Mouse (Mus musculus) R1 (cell line): ENCODE measurements at regions not wholly inside any gene's neighbourhood (a gene's known extent, or its start where the extent isn't known, plus 50 kb on each side); places are given as distances from the start of the nearest gene placed in this dataset.
A peak's percentile ranks its signal among the peaks of the same experiment; 100 is the strongest.

ENCODE experiments used
- DNase-seq: peaks from one replicate; pipeline ENCODE4 v3.0.0-alpha.2; 2018; ENCODE audit warnings: low read depth, low spot score

- DNase-seq, result no peak
Observed at GRCm38 (mm10) chr3:20892916-20893430, 526.0 kb upstream of the Agtr1b start.

GRCm38 (mm10) chr3:20864241-20864640 is 497.3 kb upstream of the Agtr1b start:
- no peak for DNase-seq

GRCm38 (mm10) chr3:20831038-20831437 is 464.1 kb upstream of the Agtr1b start:
- DNase-seq, result no peak

DNA sequence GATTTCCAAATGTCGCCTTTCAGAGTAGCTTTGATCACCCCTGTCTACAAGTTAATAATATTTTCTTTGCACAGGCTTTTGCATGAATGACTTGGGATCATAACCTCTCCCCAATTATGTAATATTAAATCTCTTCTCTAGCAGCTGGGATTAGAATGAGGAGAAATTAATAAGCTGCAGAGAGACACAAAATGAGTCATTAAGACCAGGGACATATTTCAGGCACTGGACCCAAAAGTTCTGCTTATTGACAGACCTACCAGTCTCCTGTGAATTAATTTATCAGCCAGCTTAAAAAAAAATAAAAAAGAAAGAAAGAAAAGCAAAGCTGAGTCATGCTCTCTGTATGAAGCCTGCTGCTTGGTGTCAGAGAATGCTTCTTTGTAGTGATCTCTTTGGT is 462.4 kb upstream of the Agtr1b start:
- DNase-seq, result no peak

DNA sequence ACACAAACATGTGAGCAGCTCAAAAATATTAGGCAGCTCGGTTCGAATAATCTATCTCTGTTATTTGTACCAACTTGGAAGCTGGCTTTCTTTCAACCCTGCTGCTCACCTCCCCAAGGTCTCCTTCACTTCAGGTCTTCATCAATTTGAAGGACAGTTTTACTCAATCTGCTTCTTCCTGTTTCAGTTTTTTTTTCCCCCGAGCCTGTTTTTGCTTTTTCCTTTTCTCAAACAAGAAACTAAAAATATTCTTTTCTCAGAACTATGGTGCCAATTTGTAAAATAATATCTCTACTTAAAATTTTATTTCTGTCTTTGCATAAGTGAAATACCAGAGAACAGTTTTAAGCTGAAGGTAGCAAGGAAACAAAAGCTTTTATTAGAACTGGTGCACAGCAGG is 461.8 kb upstream of the Agtr1b start:
- DNase-seq, result no peak

DNA sequence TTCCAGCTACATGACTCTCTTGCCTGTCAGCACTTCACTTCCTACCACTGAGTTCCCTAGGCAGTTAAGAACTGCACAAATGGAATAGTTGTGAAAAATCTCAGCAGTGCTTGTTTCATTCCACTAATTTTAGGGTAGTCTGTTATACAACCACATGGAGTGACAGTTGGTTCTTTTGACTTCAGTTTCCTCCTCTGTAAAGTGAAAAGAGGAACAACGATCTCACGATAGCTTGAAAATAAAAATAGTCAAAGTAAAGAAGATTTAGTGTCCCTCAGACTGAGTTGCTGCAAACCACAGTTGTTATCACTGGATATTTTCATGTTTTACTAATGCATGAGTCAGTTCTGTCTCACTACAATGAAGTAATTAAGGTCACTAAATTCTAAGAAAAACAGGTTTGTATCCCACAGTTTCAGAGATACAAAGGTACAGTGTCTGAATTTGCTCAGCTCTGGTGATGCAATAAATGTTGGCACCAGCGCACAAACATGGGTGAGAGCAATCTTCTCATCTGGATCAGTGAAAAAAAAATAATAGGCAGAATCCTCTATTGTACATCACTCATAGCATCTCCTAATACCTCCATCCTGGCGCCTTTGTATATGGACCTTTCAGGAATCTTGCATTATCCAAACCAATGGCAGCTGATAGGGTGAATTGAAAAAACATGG is 458.8 kb upstream of the Agtr1b start:
- no peak for DNase-seq

DNA sequence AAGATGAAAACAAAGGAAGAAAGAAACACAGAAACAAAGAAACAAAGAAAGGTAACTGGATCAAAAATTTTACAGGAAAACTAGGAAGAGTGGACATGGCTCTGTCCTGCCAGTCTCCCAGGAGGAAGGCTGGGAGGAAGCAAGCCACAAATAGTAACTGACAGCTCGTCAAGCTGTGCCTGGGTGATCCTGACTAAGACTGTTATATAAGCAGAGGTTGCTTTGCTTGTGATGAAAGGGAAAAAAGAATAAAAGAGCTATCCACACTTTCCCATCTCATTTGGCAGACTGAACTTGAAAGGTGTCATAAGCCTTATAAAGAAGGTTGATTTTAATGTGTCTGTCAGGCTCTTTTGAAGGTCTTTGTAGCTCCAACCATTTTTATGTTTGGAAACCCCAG is 455.2 kb upstream of the Agtr1b start:
- DNase-seq, result no peak

DNA sequence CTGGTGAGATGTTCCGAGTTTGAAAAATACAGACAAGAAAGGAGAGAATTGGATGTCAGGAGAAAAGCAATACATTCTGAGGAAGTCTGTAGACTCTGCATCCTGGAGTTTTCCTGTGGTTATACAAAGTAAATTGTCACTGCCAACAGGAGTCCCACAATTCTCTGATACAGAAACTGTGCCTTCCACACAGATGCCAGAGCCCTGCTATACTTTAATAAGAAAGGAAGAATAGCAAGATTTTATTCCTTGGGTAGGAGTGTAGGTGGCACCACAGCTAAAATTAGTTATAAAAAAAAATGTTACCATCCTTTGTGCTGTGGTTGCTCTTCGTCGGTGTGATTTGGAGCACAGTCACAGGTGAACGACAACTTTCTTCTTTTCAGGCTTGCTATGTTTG is 454.7 kb upstream of the Agtr1b start:
- DNase-seq, result no peak

DNA sequence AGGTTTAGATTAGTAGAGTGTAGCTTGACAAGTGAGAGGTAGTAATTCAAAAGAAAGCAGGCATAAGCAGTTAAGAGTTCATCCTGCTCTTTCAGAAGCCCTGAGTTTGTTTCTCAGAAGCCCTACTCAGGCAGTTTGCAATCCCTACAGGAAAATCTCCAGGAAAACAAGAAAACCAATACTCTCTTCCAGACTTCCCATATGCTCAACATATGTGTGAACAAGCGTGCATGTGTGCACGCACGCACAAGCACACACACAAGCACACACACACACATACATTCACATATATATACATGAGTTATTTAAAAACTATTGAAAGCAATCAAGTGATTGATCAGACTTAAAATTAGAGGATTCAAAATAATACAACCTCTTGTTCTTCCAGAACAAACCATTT is 453.1 kb upstream of the Agtr1b start:
- DNase-seq, result no peak

GRCm38 (mm10) chr3:20819586-20819985 is 452.6 kb upstream of the Agtr1b start:
- no peak for DNase-seq

- no peak for DNase-seq
Observed at GRCm38 (mm10) chr3:20816613-20817012, 449.6 kb upstream of the Agtr1b start.

- no peak for DNase-seq
Observed at GRCm38 (mm10) chr3:20794256-20794655, 427.3 kb upstream of the Agtr1b start.

DNA sequence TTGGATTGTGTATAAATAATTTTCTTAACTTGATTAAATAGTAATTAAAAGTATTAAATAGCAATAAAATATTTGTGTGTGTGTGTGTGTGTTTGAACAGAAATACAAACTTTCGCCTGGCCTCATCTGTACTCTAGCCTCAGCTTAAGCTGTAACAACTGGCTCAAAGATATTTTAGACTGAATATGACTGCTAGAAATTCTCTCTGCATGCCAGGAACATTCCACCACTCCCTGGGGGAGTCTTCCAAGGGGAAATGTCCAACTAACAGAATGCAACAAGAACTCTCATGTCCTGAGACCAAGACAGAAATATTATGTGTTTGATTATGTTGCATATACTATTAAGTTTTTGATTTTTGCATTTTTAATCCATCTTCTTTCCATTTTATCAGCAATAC is 425.5 kb upstream of the Agtr1b start:
- no peak for DNase-seq

DNA sequence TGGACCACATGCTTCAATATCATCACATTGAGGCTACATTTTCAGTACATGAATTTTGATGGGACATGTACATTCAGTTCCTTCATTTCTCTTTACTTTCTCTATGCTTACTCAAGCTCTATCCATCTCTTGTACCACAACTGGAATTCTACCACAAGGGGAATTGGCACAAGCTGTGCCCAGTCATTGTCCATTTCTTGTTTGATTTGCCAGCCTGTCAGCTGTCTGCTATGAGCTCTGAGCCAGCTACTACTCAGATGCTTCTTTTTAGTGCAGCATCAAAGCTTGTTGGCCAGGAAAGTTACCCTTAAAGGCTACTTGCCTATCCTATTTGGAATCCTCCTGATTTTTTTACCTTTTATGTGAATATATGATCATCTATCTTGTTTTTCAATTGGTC is 410.9 kb upstream of the Agtr1b start:
- no peak for DNase-seq

GRCm38 (mm10) chr3:20776964-20777304 is 410.0 kb upstream of the Agtr1b start:
- no peak for DNase-seq

GRCm38 (mm10) chr3:20776128-20776963 is 409.4 kb upstream of the Agtr1b start:
- no peak for DNase-seq

DNA sequence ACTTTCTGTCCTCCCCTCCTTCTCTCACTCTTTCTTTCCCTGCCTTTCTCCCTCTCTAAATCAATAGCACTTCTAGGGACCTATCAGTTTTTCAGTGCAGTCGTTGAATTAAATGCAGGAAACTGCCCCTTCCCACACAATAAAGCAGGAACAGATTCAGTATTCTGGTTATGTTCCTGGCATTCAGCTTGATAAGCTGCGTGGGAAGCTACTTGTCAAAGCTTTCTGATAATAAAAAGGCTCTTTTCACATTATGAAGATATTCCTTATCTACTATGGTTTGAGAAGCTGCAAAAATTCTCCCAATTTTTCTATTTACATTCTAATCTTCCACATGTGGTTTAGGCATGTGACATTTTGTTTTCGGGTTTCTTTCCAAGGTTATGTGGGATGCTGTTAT is 367.3 kb upstream of the Agtr1b start:
- DNase-seq, result no peak

DNA sequence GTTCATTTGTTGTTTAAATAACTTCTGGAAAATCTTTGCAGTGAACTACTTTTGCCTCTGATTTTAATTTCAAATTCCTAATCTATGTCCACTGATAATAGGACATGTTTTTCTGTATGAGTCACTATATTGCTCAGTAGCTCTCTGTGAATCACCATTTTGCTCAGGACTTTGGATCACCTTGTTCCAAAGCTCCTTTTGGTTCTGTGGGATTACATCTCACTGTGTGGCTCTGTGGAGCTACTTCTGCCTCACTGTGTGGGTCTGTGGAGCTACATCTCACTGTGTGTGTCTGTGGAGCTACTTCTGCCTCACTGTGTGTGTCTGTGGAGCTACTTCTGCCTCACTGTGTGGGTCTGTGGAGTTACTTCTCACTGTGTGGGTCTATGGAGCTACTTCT is 365.0 kb upstream of the Agtr1b start:
- no peak for DNase-seq

- DNase-seq, result peak; percentile 80
Observed at GRCm38 (mm10) chr3:20730481-20730880, 363.5 kb upstream of the Agtr1b start.

- peak; percentile 76 for DNase-seq
Observed at GRCm38 (mm10) chr3:20729776-20730175, 362.8 kb upstream of the Agtr1b start.

DNA sequence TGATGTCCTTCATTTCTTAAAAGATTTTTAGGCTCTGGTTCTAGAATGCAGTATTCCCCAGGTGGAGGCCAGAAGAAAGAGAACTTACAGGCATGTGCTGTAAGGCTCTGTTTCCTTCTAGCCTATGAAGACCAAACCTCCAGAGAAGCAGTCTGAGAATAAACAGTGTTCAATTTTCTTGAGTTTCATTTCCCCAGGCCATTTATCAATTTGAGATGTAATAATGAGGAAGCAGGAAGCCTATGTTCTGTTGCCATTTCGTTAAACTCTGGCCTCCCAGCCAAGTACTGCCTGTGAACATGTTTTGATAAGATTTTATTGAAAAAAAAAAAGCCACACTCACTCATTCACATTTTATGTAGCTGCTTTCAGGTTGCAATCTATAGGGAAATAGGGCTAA is 347.7 kb upstream of the Agtr1b start:
- DNase-seq, result no peak

- no peak for DNase-seq
Observed at GRCm38 (mm10) chr3:20709661-20710060, 342.7 kb upstream of the Agtr1b start.

DNA sequence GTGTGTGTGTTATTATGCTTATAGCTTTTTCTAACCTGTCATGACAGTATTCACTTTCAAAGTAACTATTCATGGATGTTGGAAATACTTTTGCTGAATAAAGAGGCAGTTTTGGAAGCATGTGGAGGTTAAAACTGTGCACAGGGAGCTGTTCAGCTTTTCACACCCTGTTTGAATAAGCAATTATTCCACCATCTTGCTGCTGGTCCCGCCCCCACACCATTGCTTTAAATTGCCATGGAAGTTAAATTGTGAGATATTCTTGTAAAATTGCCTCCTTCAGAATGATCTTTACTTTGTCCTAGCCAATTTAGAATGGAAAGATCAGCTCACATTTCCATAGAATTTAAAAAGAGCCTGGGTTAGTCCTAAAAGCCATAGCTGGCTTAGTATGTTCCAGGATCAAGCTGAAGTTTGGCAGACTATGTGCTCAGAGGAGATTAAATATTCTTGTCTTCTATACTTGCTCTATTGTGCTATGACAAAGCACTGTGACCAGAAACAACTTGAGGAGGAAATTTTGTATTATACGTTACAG is 328.4 kb upstream of the Agtr1b start:
- DNase-seq, result no peak
